Mouse (Mus musculus): ENCODE data around the gene Creb5. TPM values are rescaled to one million over a fixed set of nuclear protein-coding genes. Genes with fewer than 3 reads are reported as not detected.

The Creb5 gene
- polyA plus RNA-seq, 1 experiment from 2014 or later: 11.7 TPM

- no peak overlapping the region for H3K4me2 ChIP-seq (ENCODE audit: low read depth, low read length)
- H3K9me3 ChIP-seq (replicated peaks; ENCODE audit: control insufficient read depth, low read length): no peaks in the 10 kb centered on the region
- no peak overlapping the region for H3K4me3 ChIP-seq (ENCODE audit: low read depth, low read length)
- no peak for ATAC-seq (replicated peaks; ENCODE audit: insufficient number of reproducible peaks, low FRiP score, low TSS enrichment, low read depth)
- H3K27me3 ChIP-seq (ENCODE audit: control insufficient read depth, insufficient read depth, low read length): no peaks in the 10 kb centered on the region
- H3K9ac ChIP-seq (replicated peaks; ENCODE audit: low read length): no peak overlapping the region
- peaks cover 2% of the 10 kb centered on the region; the same call in 1 of the 2 replicates for H3K4me1 ChIP-seq (ENCODE audit: control insufficient read depth, insufficient read depth, low read length)
- no peak overlapping the region for H3K27ac ChIP-seq (replicated peaks; ENCODE audit: low read depth, low read length)
- 59% methylated on average over 5 of the region's 5 CpGs for WGBS
- DNase-seq (ENCODE audit: low spot score): no peak
- H3K36me3 ChIP-seq (replicated peaks; ENCODE audit: control insufficient read depth, insufficient read depth, low read depth, low read length): no peaks in the 10 kb centered on the region
Observed at GRCm38 (mm10) chr6:53517371-53517945, 230.4 kb downstream of the Creb5 start.

GRCm38 (mm10) chr6:53523743-53524497 lies 236.8 kb downstream of the Creb5 start:
- no peak overlapping the region for H3K4me2 ChIP-seq (ENCODE audit: low read depth, low read length)
- H3K27ac ChIP-seq (replicated peaks; ENCODE audit: low read depth, low read length): no peak overlapping the region
- no peaks in the 10 kb centered on the region for H3K27me3 ChIP-seq (ENCODE audit: control insufficient read depth, insufficient read depth, low read length)
- no peak overlapping the region for H3K4me3 ChIP-seq (ENCODE audit: low read depth, low read length)
- no peak for DNase-seq (ENCODE audit: low spot score)
- H3K4me1 ChIP-seq (ENCODE audit: control insufficient read depth, insufficient read depth, low read length): no peaks in the 10 kb centered on the region
- no peak overlapping the region for H3K9ac ChIP-seq (replicated peaks; ENCODE audit: low read length)
- 92% methylated on average over 13 of the region's 13 CpGs for WGBS
- no peaks in the 10 kb centered on the region for H3K9me3 ChIP-seq (replicated peaks; ENCODE audit: control insufficient read depth, low read length)
- no peaks in the 10 kb centered on the region for H3K36me3 ChIP-seq (replicated peaks; ENCODE audit: control insufficient read depth, insufficient read depth, low read depth, low read length)
- no peak for ATAC-seq (replicated peaks; ENCODE audit: insufficient number of reproducible peaks, low FRiP score, low TSS enrichment, low read depth)

GRCm38 (mm10) chr6:53526460-53526859 lies 239.4 kb downstream of the Creb5 start:
- no peaks in the 10 kb centered on the region for H3K4me1 ChIP-seq (ENCODE audit: control insufficient read depth, insufficient read depth, low read length)
- H3K4me2 ChIP-seq (ENCODE audit: low read depth, low read length): no peak overlapping the region
- DNase-seq (ENCODE audit: low spot score): no peak
- H3K4me3 ChIP-seq (ENCODE audit: low read depth, low read length): no peak overlapping the region
- H3K9ac ChIP-seq (replicated peaks; ENCODE audit: low read length): no peak overlapping the region
- H3K27me3 ChIP-seq (ENCODE audit: control insufficient read depth, insufficient read depth, low read length): no peaks in the 10 kb centered on the region
- no peak for ATAC-seq (replicated peaks; ENCODE audit: insufficient number of reproducible peaks, low FRiP score, low TSS enrichment, low read depth)
- H3K36me3 ChIP-seq (replicated peaks; ENCODE audit: control insufficient read depth, insufficient read depth, low read depth, low read length): no peaks in the 10 kb centered on the region
- no peak overlapping the region for H3K27ac ChIP-seq (replicated peaks; ENCODE audit: low read depth, low read length)
- 86% methylated on average over 1 of the region's 1 CpGs for WGBS
- H3K9me3 ChIP-seq (replicated peaks; ENCODE audit: control insufficient read depth, low read length): no peaks in the 10 kb centered on the region

- H3K4me1 ChIP-seq (ENCODE audit: control insufficient read depth, insufficient read depth, low read length): no peaks in the 10 kb centered on the region
- no peak for ATAC-seq (replicated peaks; ENCODE audit: insufficient number of reproducible peaks, low FRiP score, low TSS enrichment, low read depth)
- no peaks in the 10 kb centered on the region for H3K27me3 ChIP-seq (ENCODE audit: control insufficient read depth, insufficient read depth, low read length)
- no peak overlapping the region for H3K4me3 ChIP-seq (ENCODE audit: low read depth, low read length)
- 95% methylated on average over 8 of the region's 8 CpGs for WGBS
- H3K9ac ChIP-seq (replicated peaks; ENCODE audit: low read length): no peak overlapping the region
- DNase-seq (ENCODE audit: low spot score): no peak
- H3K9me3 ChIP-seq (replicated peaks; ENCODE audit: control insufficient read depth, low read length): no peaks in the 10 kb centered on the region
- H3K27ac ChIP-seq (replicated peaks; ENCODE audit: low read depth, low read length): no peak overlapping the region
- no peaks in the 10 kb centered on the region for H3K36me3 ChIP-seq (replicated peaks; ENCODE audit: control insufficient read depth, insufficient read depth, low read depth, low read length)
- no peak overlapping the region for H3K4me2 ChIP-seq (ENCODE audit: low read depth, low read length)
Observed at GRCm38 (mm10) chr6:53530742-53531141, 243.7 kb downstream of the Creb5 start.

GRCm38 (mm10) chr6:53531461-53531860 lies 244.4 kb downstream of the Creb5 start:
- no peaks in the 10 kb centered on the region for H3K4me1 ChIP-seq (ENCODE audit: control insufficient read depth, insufficient read depth, low read length)
- H3K9ac ChIP-seq (replicated peaks; ENCODE audit: low read length): no peak overlapping the region
- ATAC-seq (replicated peaks; ENCODE audit: insufficient number of reproducible peaks, low FRiP score, low TSS enrichment, low read depth) (no peak), DNase-seq (ENCODE audit: low spot score) (no peak)
- no peak overlapping the region for H3K27ac ChIP-seq (replicated peaks; ENCODE audit: low read depth, low read length)
- no peaks in the 10 kb centered on the region for H3K27me3 ChIP-seq (ENCODE audit: control insufficient read depth, insufficient read depth, low read length)
- H3K36me3 ChIP-seq (replicated peaks; ENCODE audit: control insufficient read depth, insufficient read depth, low read depth, low read length): no peaks in the 10 kb centered on the region
- 62% methylated on average over 4 of the region's 4 CpGs for WGBS
- H3K4me3 ChIP-seq (ENCODE audit: low read depth, low read length): no peak overlapping the region
- H3K4me2 ChIP-seq (ENCODE audit: low read depth, low read length): no peak overlapping the region
- H3K9me3 ChIP-seq (replicated peaks; ENCODE audit: control insufficient read depth, low read length): no peaks in the 10 kb centered on the region

GRCm38 (mm10) chr6:53537530-53537929 lies 250.5 kb downstream of the Creb5 start:
- H3K4me3 ChIP-seq (ENCODE audit: low read depth, low read length): no peak overlapping the region
- H3K27me3 ChIP-seq (ENCODE audit: control insufficient read depth, insufficient read depth, low read length): no peaks in the 10 kb centered on the region
- H3K27ac ChIP-seq (replicated peaks; ENCODE audit: low read depth, low read length): no peak overlapping the region
- no peaks in the 10 kb centered on the region for H3K36me3 ChIP-seq (replicated peaks; ENCODE audit: control insufficient read depth, insufficient read depth, low read depth, low read length)
- no peaks in the 10 kb centered on the region for H3K9me3 ChIP-seq (replicated peaks; ENCODE audit: control insufficient read depth, low read length)
- WGBS: 93% methylated on average over 4 of the region's 4 CpGs
- no peak overlapping the region for H3K9ac ChIP-seq (replicated peaks; ENCODE audit: low read length)
- H3K4me1 ChIP-seq (ENCODE audit: control insufficient read depth, insufficient read depth, low read length): no peaks in the 10 kb centered on the region
- no peak for ATAC-seq (replicated peaks; ENCODE audit: insufficient number of reproducible peaks, low FRiP score, low TSS enrichment, low read depth)
- no peak overlapping the region for H3K4me2 ChIP-seq (ENCODE audit: low read depth, low read length)
- DNase-seq (ENCODE audit: low spot score): no peak

DNA sequence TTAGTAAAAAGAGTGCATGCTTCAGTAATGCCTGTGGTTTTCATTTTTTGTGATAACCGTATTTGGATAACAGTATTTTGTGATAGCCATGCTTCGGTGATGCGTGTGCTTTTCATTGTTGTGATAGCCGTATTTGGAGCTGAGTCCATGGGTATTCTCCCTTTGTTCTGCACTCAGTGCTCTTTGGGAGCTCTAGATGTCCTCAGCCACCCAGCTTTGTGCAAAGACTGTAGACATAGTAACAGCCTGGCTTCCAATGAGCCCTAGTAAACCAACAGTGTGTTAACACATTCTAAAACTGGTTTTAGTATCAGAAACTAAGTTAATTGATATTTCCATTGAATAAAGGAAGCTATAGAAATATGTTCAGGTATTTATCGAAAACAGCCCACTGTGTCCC lies 254.7 kb downstream of the Creb5 start:
- DNase-seq (ENCODE audit: low spot score) (no peak), ATAC-seq (replicated peaks; ENCODE audit: insufficient number of reproducible peaks, low FRiP score, low TSS enrichment, low read depth) (no peak)
- 88% methylated on average over 5 of the region's 5 CpGs for WGBS
- Histone ChIP-seq H3K4me2 (ENCODE audit: low read depth, low read length) (no peak overlapping the region), H3K27me3 (ENCODE audit: control insufficient read depth, insufficient read depth, low read length) (no peaks in the 10 kb centered on the region), H3K9me3 (replicated peaks; ENCODE audit: control insufficient read depth, low read length) (no peaks in the 10 kb centered on the region), H3K27ac (replicated peaks; ENCODE audit: low read depth, low read length) (no peak overlapping the region), H3K4me1 (ENCODE audit: control insufficient read depth, insufficient read depth, low read length) (no peaks in the 10 kb centered on the region), H3K4me3 (ENCODE audit: low read depth, low read length) (no peak overlapping the region), H3K9ac (replicated peaks; ENCODE audit: low read length) (no peak overlapping the region), H3K36me3 (replicated peaks; ENCODE audit: control insufficient read depth, insufficient read depth, low read depth, low read length) (no peaks in the 10 kb centered on the region)

GRCm38 (mm10) chr6:53545483-53545900 lies 258.4 kb downstream of the Creb5 start:
- Histone ChIP-seq H3K36me3 (replicated peaks; ENCODE audit: control insufficient read depth, insufficient read depth, low read depth, low read length) (no peaks in the 10 kb centered on the region), H3K4me2 (ENCODE audit: low read depth, low read length) (no peak overlapping the region; the same call in 1 of the 2 replicates), H3K27ac (replicated peaks; ENCODE audit: low read depth, low read length) (peak overlapping the region; percentile 59), H3K9ac (replicated peaks; ENCODE audit: low read length) (peak overlapping the region; percentile 13), H3K4me1 (ENCODE audit: control insufficient read depth, insufficient read depth, low read length) (no peaks in the 10 kb centered on the region), H3K4me3 (ENCODE audit: low read depth, low read length) (no peak overlapping the region), H3K9me3 (replicated peaks; ENCODE audit: control insufficient read depth, low read length) (no peaks in the 10 kb centered on the region), H3K27me3 (ENCODE audit: control insufficient read depth, insufficient read depth, low read length) (no peaks in the 10 kb centered on the region)
- DNase-seq (ENCODE audit: low spot score) (peak; percentile 86), ATAC-seq (replicated peaks; ENCODE audit: insufficient number of reproducible peaks, low FRiP score, low TSS enrichment, low read depth) (peak; percentile 72)
- 20% methylated on average over 2 of the region's 2 CpGs for WGBS
